Mouse (Mus musculus): Measurements from ENCODE around the gene Fubp1.

Fubp1 gene

GRCm38 (mm10) chr3:152275008-152275407 lies 64.8 kb downstream of the Fubp1 start:
- in situ Hi-C loops (cut with MboI, MseI), result loop anchor here (25.0 kb wide), 1 partner anchor 1412 kb away; no protein-coding TSS in a partner anchor

- in situ Hi-C loops (cut with MboI, MseI), result loop anchor here (25.0 kb wide), 1 partner anchor 1410 kb away; no protein-coding TSS in a partner anchor
Observed at GRCm38 (mm10) chr3:152276935-152277334, 66.7 kb downstream of the Fubp1 start.

GRCm38 (mm10) chr3:152277912-152278311 lies 67.7 kb downstream of the Fubp1 start:
- in situ Hi-C loops (cut with MboI, MseI), result loop anchor here (25.0 kb wide), 1 partner anchor 1409 kb away; no protein-coding TSS in a partner anchor

DNA sequence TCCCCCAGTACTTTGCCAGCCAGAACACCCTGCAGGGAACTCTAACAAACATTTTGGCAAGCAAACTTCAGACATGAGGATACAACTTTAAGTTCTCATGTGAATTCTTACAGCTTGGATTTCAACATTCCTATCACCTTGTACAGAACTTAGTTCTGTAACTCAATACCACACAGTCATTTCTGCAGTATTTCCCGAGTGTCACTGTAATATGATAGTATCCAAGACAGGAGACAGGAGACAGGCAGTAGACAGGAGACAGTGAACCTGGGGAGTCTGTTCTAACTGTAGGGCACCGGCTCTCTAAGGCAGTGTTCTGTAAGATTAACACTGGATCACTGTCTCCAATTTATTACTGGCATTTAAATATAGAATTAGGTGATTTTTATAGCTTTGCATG lies 68.2 kb downstream of the Fubp1 start:
- in situ Hi-C loops (cut with MboI, MseI), result loop anchor here (25.0 kb wide), 1 partner anchor 1409 kb away; no protein-coding TSS in a partner anchor

DNA sequence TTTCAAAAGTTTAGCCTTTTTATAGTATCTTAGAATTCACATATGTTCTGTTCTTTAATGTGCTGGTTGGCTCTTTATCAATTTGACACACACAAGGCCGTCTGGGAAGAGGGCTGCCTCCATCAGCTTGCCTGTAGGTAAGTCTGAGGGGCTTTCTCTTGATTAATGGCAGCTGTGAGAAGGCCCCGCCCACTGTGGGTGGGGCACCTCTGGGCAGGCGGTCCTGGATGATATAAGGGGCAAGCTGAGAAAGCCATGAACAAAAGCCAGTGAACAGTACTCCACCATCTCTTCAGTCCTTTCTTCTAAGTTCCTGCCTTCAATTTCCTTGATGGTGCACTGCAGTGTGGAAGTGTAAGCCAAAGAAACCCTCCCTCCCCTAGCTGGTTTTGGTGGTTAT lies 71.9 kb downstream of the Fubp1 start:
- in situ Hi-C loops (cut with MboI, MseI), result loop anchor here (25.0 kb wide), 1 partner anchor 1405 kb away; no protein-coding TSS in a partner anchor

DNA sequence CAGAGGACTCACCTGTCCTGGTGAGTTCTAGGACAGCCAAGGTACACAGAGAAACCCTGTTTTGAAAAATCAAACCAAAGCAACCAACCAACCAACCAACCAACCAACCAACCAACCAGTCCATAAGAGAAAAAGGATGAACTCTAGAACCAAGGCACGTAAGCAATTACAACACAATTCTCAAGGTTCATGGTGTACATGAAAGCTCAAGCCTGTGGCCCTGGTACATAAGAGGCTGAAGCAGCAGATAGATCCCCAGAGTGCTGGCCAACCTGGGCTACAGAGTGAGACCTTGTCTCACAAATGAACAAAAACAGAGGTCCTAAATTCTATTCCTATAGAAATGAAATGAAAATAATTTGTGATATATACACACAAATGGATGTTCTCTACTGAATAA lies 74.1 kb downstream of the Fubp1 start:
- in situ Hi-C loops (cut with MboI, MseI), result loop anchor here (25.0 kb wide), 1 partner anchor 1403 kb away; no protein-coding TSS in a partner anchor

- in situ Hi-C loops (cut with MboI, MseI), result loop anchor here (25.0 kb wide), 1 partner anchor 1403 kb away; no protein-coding TSS in a partner anchor
Observed at GRCm38 (mm10) chr3:152284759-152285158, 74.5 kb downstream of the Fubp1 start.
